Mouse (Mus musculus) heart, adult 2 months (tissue): ENCODE data around the gene Sf3a2. TPM values are rescaled to one million over a fixed set of nuclear protein-coding genes. Genes with fewer than 3 reads are reported as not detected.

ENCODE experiments used
- DNase-seq, 2 experiments: peaks; one replicate each; pipeline ENCODE4 v3.0.0; 2021
- H3K27ac ChIP-seq: fragments of 200-600 bp; 2 replicates; pipeline ENCODE4 v1.8.1; 2022
- H3K27me3 ChIP-seq: fragments of 200-500 bp; 2 replicates; pipeline ENCODE4 v1.6.1; 2012; ENCODE audit warnings: mild to moderate bottlenecking, low read length, inconsistent platforms, mixed read lengths; ENCODE audit not compliant: control insufficient read depth, insufficient read depth
- H3K36me3 ChIP-seq: fragments of 200-500 bp; 2 replicates; pipeline ENCODE4 v1.6.1; 2012; ENCODE audit warnings: low read length, inconsistent platforms; ENCODE audit not compliant: control insufficient read depth, insufficient read depth
- H3K4me1 ChIP-seq: fragments of 200-500 bp; 2 replicates; pipeline ENCODE4 v1.6.1; 2011; ENCODE audit warnings: low read length; ENCODE audit not compliant: control insufficient read depth, insufficient read depth
- H3K4me3 ChIP-seq: fragments of 200-600 bp; 2 replicates; pipeline ENCODE4 v1.8.1; 2022
- H3K79me2 ChIP-seq: fragments of 200-500 bp; replicated peaks from 2 replicates; pipeline ENCODE4 v1.6.1; 2012; ENCODE audit warnings: mild to moderate bottlenecking, inconsistent platforms, low read length, moderate library complexity, mixed read lengths; ENCODE audit not compliant: control insufficient read depth, insufficient read depth
- H3K9ac ChIP-seq: fragments of 200-500 bp; 2 replicates; pipeline ENCODE4 v1.6.1; 2012; ENCODE audit warnings: low read depth, mild to moderate bottlenecking, control low read depth, inconsistent platforms, low read length, mixed read lengths
- CTCF ChIP-seq: fragments of 200-600 bp; IDR thresholded peaks from 2 replicates; pipeline ENCODE4 v1.8.1; 2022; ENCODE audit warnings: antibody characterized with exemption, mild to moderate bottlenecking, moderate library complexity
- EP300 ChIP-seq: fragments of 200-500 bp; IDR thresholded peaks from 2 replicates; pipeline ENCODE4 v1.6.1; 2011; ENCODE audit warnings: low read depth, low read length, control low read depth; ENCODE audit not compliant: insufficient read depth
- POLR2A ChIP-seq: fragments of 200-500 bp; IDR thresholded peaks from 2 replicates; pipeline ENCODE4 v1.6.1; 2011; ENCODE audit warnings: mild to moderate bottlenecking, low read depth, low read length, control low read depth; ENCODE audit not compliant: insufficient read depth
- WGBS: fragments of 180-500 bp; shearing (Covaris S2); methylation state at CpG from one replicate; pipeline ENCODE4 v1.1.7; 2018; 5-methylcytosine and 5-hydroxymethylcytosine counted together
- intact Hi-C: fragments of 180-260 bp; cut with DNase I; formaldehyde crosslinking; loops from one replicate; pipeline ENCODE4 v1.15.1; 2025
- polyA plus RNA-seq: library from polyadenylated mRNA; depleted of rRNA; stranded (reverse); fragments of >200 nt; gene quantifications from 2 replicates; pipeline ENCODE4 v1.2.3, GENCODE M21; 2012
- total RNA-seq, 2 experiments: library from RNA; stranded (reverse); gene quantifications; 2 replicates each; pipeline ENCODE4 v1.2.3; 2021

Gene Sf3a2
- total and polyA plus RNA-seq, 3 experiments = 18.4 to 30.4 (median 27.3) TPM

GRCm38 (mm10) chr10:80755291-80756015 is 42.5 kb upstream of the Sf3a2 start:
- no peak for TF ChIP-seq CTCF
- no peak for TF ChIP-seq POLR2A
- TF ChIP-seq EP300 = no peak
- Histone ChIP-seq H3K27me3 (no peaks in the 10 kb centered on the region), H3K9ac (peak overlapping the region; percentile 93), H3K79me2 (peaks cover 10% of the 10 kb centered on the region), H3K4me3 (peak overlapping the region; percentile 80), H3K27ac (peak overlapping the region; percentile 98), H3K4me1 (peaks cover 32% of the 10 kb centered on the region), H3K36me3 (no peaks in the 10 kb centered on the region; the same call in 1 of the 2 replicates)
- DNase-seq = no peak
- under 1% methylated on average over 75 of the region's 75 CpGs for WGBS
- intact Hi-C loops = no loop called here

GRCm38 (mm10) chr10:80756099-80756498 is 41.9 kb upstream of the Sf3a2 start:
- Histone ChIP-seq H3K4me3 (peak overlapping the region; percentile 80), H3K36me3 (no peaks in the 10 kb centered on the region; the same call in 1 of the 2 replicates), H3K9ac (peak overlapping the region; percentile 93), H3K27me3 (no peaks in the 10 kb centered on the region), H3K79me2 (peaks cover 14% of the 10 kb centered on the region), H3K27ac (peak overlapping the region; percentile 98), H3K4me1 (peaks cover 35% of the 10 kb centered on the region)
- 6% methylated on average over 3 of the region's 3 CpGs for WGBS
- peak in 1 of 2 experiments; percentile 25 for DNase-seq
- intact Hi-C loops = no loop called here
- TF ChIP-seq POLR2A (no peak), CTCF (peak; percentile 44)

DNA sequence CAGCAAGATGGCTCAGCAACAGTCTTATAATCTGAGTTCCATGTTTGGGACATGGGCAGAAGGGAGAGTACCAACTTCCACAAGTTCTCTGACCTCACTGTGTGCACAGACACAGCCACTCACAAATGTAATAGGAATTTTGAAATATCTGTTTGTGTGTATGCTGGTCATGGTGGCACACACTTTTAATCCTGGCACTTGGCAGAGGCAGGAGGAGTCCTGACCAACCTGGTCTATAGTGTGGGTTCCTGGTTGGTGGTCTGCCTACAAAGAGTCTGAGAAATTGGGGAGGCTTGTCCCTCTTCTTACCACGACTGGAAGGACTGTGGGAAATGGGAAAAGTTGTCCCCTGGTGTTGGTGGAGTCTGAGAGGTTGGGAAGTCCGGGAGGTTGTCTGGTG is 41.5 kb upstream of the Sf3a2 start:
- Histone ChIP-seq H3K4me3 (peak overlapping the region; percentile 80), H3K4me1 (peaks cover 34% of the 10 kb centered on the region), H3K9ac (peak overlapping the region; percentile 93), H3K27ac (peak overlapping the region; percentile 98), H3K27me3 (no peaks in the 10 kb centered on the region), H3K36me3 (no peaks in the 10 kb centered on the region; the same call in 1 of the 2 replicates), H3K79me2 (peaks cover 14% of the 10 kb centered on the region)
- intact Hi-C loops = no loop called here
- 27% methylated on average over 2 of the region's 2 CpGs for WGBS
- DNase-seq = no peak
- TF ChIP-seq POLR2A = no peak
- TF ChIP-seq EP300 = no peak
- no peak for TF ChIP-seq CTCF

DNA sequence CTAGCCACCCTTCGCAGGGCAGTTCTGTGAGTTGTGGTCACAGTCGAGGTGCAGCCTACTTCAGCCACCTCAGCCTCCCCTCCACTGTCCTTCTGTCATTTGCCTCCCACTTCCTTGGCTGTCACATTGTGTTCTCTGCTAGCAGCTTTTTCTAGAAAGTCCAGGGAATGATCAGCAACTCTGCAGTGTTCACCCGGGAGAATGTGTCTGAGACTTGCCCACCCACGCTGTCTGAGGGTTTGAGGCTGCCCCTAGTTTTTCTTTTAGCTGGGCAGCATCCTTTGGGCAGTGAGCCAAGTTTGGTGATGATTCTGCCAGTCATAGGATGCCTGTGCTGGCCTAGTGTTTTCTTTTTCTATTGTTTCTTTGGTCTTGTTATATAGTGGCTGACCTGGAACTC is 41.0 kb upstream of the Sf3a2 start:
- no peak for DNase-seq
- peak overlapping the region; percentile 98 for H3K27ac ChIP-seq
- 20% methylated on average over 4 of the region's 4 CpGs for WGBS
- H3K27me3 ChIP-seq = no peaks in the 10 kb centered on the region
- H3K4me3 ChIP-seq = no peak overlapping the region
- intact Hi-C loops = no loop called here
- no peak for TF ChIP-seq POLR2A
- no peak for TF ChIP-seq EP300
- no peak for TF ChIP-seq CTCF
- peaks cover 35% of the 10 kb centered on the region for H3K4me1 ChIP-seq
- H3K36me3 ChIP-seq = no peaks in the 10 kb centered on the region; the same call in 1 of the 2 replicates
- H3K79me2 ChIP-seq = peaks cover 14% of the 10 kb centered on the region
- peak overlapping the region; percentile 12; the same call in 1 of the 2 replicates for H3K9ac ChIP-seq

GRCm38 (mm10) chr10:80757717-80758116 is 40.3 kb upstream of the Sf3a2 start:
- peak; percentile 82 to 90 for DNase-seq
- H3K4me1 ChIP-seq = peaks cover 32% of the 10 kb centered on the region
- peak; percentile 18; the same call in 1 of the 2 replicates for TF ChIP-seq POLR2A
- peak; percentile 97 for TF ChIP-seq EP300
- TF ChIP-seq CTCF = peak; percentile 82
- H3K36me3 ChIP-seq = no peaks in the 10 kb centered on the region
- no peak overlapping the region for H3K4me3 ChIP-seq
- peak overlapping the region; percentile 11; the same call in 1 of the 2 replicates for H3K9ac ChIP-seq
- peaks cover 14% of the 10 kb centered on the region for H3K79me2 ChIP-seq
- WGBS = 15% methylated on average over 5 of the region's 5 CpGs
- peak overlapping the region; percentile 98 for H3K27ac ChIP-seq
- no peaks in the 10 kb centered on the region for H3K27me3 ChIP-seq
- intact Hi-C loops = no loop called here

- Histone ChIP-seq H3K9ac (no peak overlapping the region), H3K4me3 (no peak overlapping the region), H3K27ac (peak overlapping the region; percentile 60), H3K4me1 (peaks cover 35% of the 10 kb centered on the region), H3K27me3 (no peaks in the 10 kb centered on the region), H3K36me3 (no peaks in the 10 kb centered on the region), H3K79me2 (peaks cover 14% of the 10 kb centered on the region)
- DNase-seq = peak in 1 of 2 experiments; percentile 38
- no peak for TF ChIP-seq CTCF
- TF ChIP-seq POLR2A = no peak
- 0 out of 2 replicates have a peak, but pooled peaks have one; percentile 40 for TF ChIP-seq EP300
- WGBS = 32% methylated on average over 7 of the region's 7 CpGs
- intact Hi-C loops = no loop called here
Observed at GRCm38 (mm10) chr10:80758651-80759050, 39.3 kb upstream of the Sf3a2 start.
